Mouse (Mus musculus): Measurements from ENCODE around the gene Rbms3. TPM values are rescaled to one million over a fixed set of nuclear protein-coding genes. Genes with fewer than 3 reads are reported as not detected.

Gene Rbms3
- total RNA-seq, 2 experiments from 2014 or later = 47.3 to 59.2 TPM

- no peak for DNase-seq (ENCODE audit: low spot score in 2 of 2)
Measured at GRCm38 (mm10) chr9:117002083-117002482, 627.6 kb downstream of the Rbms3 start.

- no peak for DNase-seq (ENCODE audit: low spot score in 2 of 2)
Measured at GRCm38 (mm10) chr9:116999186-116999585, 630.5 kb downstream of the Rbms3 start.

- DNase-seq (ENCODE audit: low spot score in 2 of 2) = no peak
Measured at GRCm38 (mm10) chr9:116990321-116990720, 639.4 kb downstream of the Rbms3 start.

DNA sequence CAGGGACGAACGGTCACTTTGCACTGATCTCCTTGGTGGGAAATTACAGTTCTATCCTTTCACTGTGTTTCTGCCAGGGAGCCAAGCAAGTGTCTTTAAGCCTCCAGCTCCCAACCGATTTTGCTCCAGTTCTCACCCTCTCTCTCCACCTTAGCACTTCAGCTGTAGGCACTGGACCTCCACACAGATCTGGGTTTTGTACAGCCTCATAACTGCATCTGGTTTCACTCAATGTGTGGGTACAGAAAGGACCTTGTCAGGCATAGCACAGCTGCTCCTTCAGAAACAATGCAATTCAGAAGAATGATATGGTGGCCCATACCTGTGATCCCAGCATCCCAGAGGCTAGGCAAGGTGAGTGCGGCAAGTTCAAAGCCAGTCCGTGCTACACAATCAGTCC, 648.9 kb downstream of the Rbms3 start:
- no peak for DNase-seq (ENCODE audit: low spot score in 2 of 2)

DNA sequence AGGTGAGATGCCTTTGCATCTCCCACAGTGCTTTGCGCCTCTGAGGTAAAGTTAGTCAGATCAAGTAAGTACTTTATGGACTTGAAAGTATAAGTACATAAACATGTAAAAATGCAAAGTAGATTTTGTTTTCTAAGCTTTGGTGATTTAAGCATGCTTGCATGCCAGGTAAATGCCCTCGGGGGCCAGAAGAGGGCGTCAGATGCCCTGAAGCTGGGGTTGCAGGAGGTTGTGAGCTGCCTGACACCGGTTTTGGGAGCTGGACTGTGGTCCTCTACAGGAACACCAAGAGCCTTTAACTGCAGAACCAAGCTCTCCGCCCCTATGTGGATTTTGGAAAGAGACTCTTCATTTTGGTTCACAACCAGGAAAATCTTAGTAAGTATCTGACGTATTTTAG, 652.3 kb downstream of the Rbms3 start:
- no peak for DNase-seq (ENCODE audit: low spot score in 2 of 2)

- no peak for DNase-seq (ENCODE audit: low spot score in 2 of 2)
Measured at GRCm38 (mm10) chr9:116976575-116977408, 652.9 kb downstream of the Rbms3 start.

DNA sequence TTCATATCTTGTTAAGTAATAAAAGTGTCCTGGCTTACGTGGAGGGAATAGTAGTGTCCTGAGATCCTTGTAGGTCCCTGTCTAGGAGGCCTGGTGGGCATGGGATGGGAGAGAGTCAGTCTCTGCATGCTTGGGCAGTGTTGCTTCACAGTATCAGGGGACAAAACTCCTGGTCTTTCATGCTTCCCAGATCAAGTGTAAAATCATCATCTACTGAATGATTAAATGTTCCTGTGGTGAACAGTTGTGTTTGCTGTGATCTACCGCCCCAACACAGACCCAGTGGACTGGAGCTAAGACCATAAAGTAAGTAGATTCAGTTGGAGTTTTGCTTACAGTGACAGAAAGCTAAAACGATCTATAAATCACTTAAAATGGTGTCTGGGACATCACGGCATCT, 654.4 kb downstream of the Rbms3 start:
- DNase-seq (ENCODE audit: low spot score in 2 of 2) = no peak

DNA sequence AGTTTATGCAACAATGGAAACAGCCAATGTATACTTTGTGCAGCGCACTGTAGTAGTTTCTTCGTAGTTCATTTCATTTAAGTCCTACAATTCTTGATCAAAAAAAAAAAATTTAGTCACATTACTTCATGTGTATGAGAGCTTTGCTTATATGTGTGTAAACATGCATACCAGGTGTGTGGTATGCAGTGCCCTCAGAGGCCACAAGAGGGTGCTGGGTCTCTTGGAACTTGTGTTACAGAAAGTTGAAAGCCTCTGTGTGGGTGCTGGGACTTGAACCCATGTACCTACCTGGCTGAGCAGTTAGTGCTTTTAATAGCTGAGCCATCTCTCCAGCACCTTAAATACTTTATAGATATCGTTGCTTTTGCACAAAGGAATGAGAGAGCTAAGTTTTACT, 655.6 kb downstream of the Rbms3 start:
- DNase-seq (ENCODE audit: low spot score in 2 of 2) = no peak

DNA sequence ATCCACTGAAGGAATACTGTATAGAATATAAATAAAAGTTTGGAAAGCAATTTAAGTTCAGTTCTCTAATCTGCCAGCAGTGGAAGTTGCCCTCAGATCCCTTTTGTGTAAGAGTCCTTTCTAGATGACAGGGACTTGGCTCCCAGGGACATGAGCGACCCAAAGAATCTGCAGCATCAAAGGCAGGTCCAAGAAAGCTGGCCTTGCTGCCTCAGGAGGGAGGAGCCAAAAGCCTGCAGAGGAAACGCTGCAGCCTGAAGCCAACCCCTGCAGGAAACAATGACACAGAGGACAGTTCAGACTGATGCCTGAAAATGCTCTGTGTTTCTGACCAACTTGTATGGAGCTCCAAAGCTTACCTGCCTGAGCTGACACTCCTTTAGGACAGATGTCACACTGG, 656.1 kb downstream of the Rbms3 start:
- DNase-seq (ENCODE audit: low spot score in 2 of 2) = peak in 1 of 2 experiments; percentile 14

DNA sequence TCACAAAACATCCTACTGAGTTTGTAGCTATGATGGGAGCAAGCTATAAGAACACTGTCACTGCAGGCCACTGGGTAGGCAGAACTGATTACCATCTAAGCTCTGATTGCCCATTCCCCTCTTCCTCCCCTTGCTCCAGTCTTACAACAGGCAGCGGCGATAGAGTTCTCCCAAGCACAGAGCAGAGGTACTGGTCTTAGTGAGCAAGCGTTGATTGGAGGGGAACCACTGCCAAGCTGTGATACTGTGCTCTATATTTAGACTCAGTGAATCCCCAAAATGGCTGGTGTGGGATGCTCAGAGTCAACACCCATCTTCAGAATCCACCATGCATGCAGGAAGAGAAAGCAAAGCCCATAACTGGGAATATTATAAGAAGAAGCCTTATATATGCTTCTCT, 662.4 kb downstream of the Rbms3 start:
- no peak for DNase-seq (ENCODE audit: low spot score in 2 of 2)

DNA sequence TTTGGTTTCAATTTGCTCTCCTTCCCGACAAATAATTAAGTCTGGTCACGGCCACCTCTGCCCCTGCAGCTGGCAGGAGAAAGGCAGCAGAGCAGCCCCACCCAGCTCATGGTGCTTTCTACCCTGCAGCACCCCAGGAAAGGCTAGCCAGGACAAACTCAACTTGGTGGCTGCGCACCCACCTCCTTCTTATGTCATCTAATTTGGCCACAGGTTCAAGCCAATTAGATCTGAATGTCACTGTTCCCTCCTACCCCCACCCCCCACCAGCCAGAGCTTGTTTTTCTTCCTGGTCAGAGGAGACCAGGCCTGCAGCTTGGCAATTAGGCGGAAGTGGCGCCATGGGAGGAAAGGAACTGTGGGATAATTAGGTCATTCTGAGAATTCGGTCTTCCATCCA, 664.0 kb downstream of the Rbms3 start:
- DNase-seq (ENCODE audit: low spot score in 2 of 2) = no peak

DNA sequence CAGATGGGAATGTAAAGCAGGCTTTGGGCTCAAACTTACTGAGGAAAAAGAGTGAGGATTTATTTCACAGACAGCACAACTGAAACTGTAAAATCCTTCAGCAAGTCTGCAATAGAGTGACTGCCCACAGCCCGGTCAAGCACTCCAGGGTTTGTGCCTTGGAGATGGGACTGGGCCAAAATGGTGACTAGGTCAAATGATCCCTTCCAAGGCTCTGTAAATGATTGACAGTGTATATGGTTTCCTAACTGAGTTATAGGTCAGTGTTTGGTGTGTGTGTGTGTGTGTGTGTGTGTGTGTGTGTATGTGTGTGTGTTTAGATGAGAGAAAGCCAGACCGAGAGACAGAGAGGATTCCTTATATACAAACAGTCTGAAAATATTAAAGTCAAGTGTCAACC, 673.6 kb downstream of the Rbms3 start:
- DNase-seq (ENCODE audit: low spot score in 2 of 2) = no peak

- DNase-seq (ENCODE audit: low spot score in 2 of 2) = no peak
Measured at GRCm38 (mm10) chr9:116948211-116948610, 681.5 kb downstream of the Rbms3 start.

DNA sequence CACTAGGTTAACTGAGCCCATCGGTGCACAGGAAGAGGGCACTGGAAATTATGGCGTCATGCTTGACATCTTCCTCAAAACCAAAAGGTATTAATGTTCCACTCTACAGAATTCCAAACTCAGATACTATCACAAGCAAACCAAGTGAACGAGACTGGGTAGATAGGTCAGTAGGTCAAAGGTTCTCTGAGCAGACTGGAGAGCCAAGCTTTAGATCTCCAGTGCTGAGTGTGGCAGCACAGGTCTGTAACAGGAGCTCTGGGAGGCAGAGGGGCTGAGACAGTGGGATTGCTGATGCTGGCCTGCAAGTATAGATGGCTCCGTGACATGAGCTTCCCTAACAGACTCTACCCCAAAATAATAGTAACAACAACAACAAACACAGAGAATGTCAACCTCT, 682.3 kb downstream of the Rbms3 start:
- DNase-seq (ENCODE audit: low spot score in 2 of 2) = no peak

DNA sequence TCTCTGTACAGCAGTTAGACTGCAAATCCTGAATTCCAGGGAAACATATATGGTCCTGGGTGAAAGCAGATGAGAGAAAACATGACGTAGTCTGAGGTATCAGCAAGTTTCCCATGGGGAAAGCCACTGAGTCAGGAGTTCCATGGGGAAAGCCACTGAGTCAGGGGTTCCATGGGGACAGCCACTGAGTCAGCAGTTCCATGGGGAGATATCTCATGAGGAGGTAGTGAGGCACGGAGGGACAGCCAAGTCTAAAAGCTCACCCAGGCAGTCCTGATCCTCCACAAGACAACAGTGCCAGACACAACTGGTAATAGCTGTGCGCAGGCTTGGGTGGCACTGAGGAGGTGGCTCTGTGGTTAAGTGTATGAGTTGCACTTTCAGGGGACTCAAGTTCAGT, 682.9 kb downstream of the Rbms3 start:
- no peak for DNase-seq (ENCODE audit: low spot score in 2 of 2)

GRCm38 (mm10) chr9:116945689-116946088, 684.0 kb downstream of the Rbms3 start:
- DNase-seq (ENCODE audit: low spot score in 2 of 2) = no peak

DNA sequence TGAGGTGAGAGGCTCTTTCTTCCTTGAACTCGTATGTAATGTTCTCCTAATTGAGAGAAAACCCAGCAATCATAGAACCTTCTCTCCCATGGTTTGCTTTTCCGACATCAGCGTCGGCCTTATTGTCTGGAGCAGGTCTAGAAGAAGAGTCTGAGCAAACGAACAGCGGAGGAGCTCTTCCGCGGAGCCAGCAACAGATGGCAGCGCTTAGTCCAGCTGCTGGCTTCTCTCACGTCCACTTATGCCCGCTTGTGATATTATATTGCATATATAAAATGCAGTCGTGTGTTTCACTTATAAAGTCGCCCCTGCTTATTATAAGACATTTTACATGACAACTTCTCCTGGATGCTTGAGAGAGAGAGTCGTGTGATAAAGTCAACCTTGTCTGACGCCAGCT, 685.8 kb downstream of the Rbms3 start:
- DNase-seq (ENCODE audit: low spot score in 2 of 2) = no peak

GRCm38 (mm10) chr9:116941116-116941515, 688.6 kb downstream of the Rbms3 start:
- DNase-seq (ENCODE audit: low spot score in 2 of 2) = no peak

GRCm38 (mm10) chr9:116940693-116941092, 689.0 kb downstream of the Rbms3 start:
- DNase-seq (ENCODE audit: low spot score in 2 of 2) = no peak

DNA sequence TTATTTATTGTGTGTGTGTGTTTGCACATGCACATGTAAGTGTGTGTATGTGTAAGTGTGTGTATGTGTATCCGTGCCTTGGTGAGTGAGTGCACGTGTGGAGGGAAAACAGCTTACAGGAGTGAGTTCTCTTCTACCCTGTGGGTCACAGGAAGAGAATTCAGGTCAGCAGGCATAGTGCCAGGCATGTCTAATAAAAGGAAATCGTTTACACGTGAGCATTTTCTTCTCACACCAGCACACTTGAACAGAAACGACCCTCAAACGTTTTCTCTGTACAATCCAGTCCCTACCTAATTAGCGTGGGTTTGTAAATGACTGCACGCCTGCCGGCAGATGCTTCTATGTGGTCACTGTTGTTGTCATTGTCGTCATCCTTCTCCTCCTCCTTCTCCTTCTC, 701.4 kb downstream of the Rbms3 start:
- DNase-seq (ENCODE audit: low spot score in 2 of 2) = no peak

DNA sequence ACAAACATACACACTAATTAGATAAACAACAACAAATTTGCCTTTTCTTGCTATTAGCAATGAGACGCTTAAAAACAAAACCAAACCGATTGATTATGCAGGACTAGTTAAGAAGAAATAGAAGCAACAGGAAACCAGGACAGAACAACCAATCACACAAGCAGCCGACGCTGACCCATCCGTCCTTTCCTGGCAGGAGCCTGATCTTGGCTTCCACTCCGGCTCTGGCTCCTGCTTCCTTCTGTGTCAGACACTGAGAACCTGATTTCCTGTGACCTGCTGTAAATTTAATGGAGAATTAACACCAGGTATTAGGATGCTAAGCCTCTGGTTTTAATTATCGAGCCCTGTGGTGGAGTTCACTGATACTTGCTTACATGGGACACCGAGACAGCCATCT, 706.6 kb downstream of the Rbms3 start:
- no peak for DNase-seq (ENCODE audit: low spot score in 2 of 2)

GRCm38 (mm10) chr9:116922561-116922960, 707.2 kb downstream of the Rbms3 start:
- DNase-seq (ENCODE audit: low spot score in 2 of 2) = no peak

- no peak for DNase-seq (ENCODE audit: low spot score in 2 of 2)
Measured at GRCm38 (mm10) chr9:116919441-116920019, 710.2 kb downstream of the Rbms3 start.
